In genomic region chr2:173276859-173277258, GRCm38 (mm10) we compare ENCODE assay signal across 9 mouse cellular contexts. TPM values are rescaled to one million over a fixed set of nuclear protein-coding genes. Genes with fewer than 3 reads are reported as not detected.
A peak's percentile ranks its signal among the peaks of the same experiment; 100 is the strongest.
DNase-seq lines count a peak whose midpoint lies in the region; ATAC-seq and TF ChIP-seq lines count a peak whose summit lies in the region.
"Had no signal": no experiment of that assay in that cellular context is flagged by ENCODE, and none has a peak within 500 bp of the region (broad histone marks: within the 10 kb centered on the region; RNA-seq: fewer than 3 reads in every experiment).

No protein-coding gene starts in this region.

- H3K4me3 ChIP-seq in gastrocnemius, adult 2 months = peak overlapping the region; percentile 93
- H3K4me3 ChIP-seq in ES-E14 (ENCODE audit: insufficient read depth in 1 of 2, low read depth in 1 of 2, low read length in 2 of 2, poor library complexity in 1 of 2, severe bottlenecking in 1 of 2) = peak overlapping the region; percentile 80 to 98
- H3K4me3 ChIP-seq in midbrain, embryonic 15.5 days = peak overlapping the region; percentile 91

- no peaks in the 10 kb centered on the region for H3K36me3 ChIP-seq in ES-E14 (ENCODE audit: control insufficient read depth, insufficient read depth, low read length, poor library complexity, severe bottlenecking)
- no peaks in the 10 kb centered on the region for H3K36me3 ChIP-seq in midbrain, embryonic 15.5 days (replicated peaks)

- DNase-seq in gastrocnemius, adult 2 months = no peak
- no peak for DNase-seq in gastrocnemius, postnatal 36 days
- no peak for DNase-seq in ES-E14 (ENCODE audit: low read depth, low spot score)
- DNase-seq in forelimb bud, embryonic 11.5 days (ENCODE audit: low read depth, low spot score) = peak; percentile 43
- peak; percentile 49 to 69 for DNase-seq in kidney, postnatal 36 days
- DNase-seq in frontal cortex, adult 2 months (ENCODE audit: extremely low spot score in 1 of 2, low spot score in 1 of 2) = no peak
- DNase-seq in ovary, postnatal 14 days (ENCODE audit: low spot score) = no peak

- WGBS in midbrain, embryonic 15.5 days = 6% methylated on average over 12 of the region's 12 CpGs

- H3K27ac ChIP-seq in gastrocnemius, adult 2 months = peak overlapping the region; percentile 88
- H3K27ac ChIP-seq in ES-E14 (ENCODE audit: insufficient read depth, low read depth, low read length, poor library complexity, severe bottlenecking) = peak overlapping the region; percentile 59; the same call in 1 of the 2 replicates
- H3K27ac ChIP-seq in midbrain, embryonic 15.5 days = peak overlapping the region; percentile 79

- no peaks in the 10 kb centered on the region for H3K27me3 ChIP-seq in midbrain, embryonic 15.5 days (replicated peaks)

- H3K9ac ChIP-seq in ES-E14 (ENCODE audit: insufficient read depth, low read depth, low read length, poor library complexity, severe bottlenecking) = peak overlapping the region; percentile 96
- peak overlapping the region; percentile 94 for H3K9ac ChIP-seq in midbrain, embryonic 15.5 days

- ATAC-seq in midbrain, embryonic 15.5 days (replicated peaks) = peak; percentile 41

- H3K9me3 ChIP-seq in ES-E14 (ENCODE audit: control insufficient read depth, insufficient read depth, low read depth, low read length) = no peaks in the 10 kb centered on the region
- no peaks in the 10 kb centered on the region for H3K9me3 ChIP-seq in midbrain, embryonic 15.5 days

- H3K4me1 ChIP-seq in ES-E14 (ENCODE audit: control insufficient read depth in 2 of 2, insufficient read depth in 2 of 2, low read length in 2 of 2, poor library complexity in 1 of 2) = peaks cover 12 to 39% of the 10 kb centered on the region in 2 experiments
- H3K4me1 ChIP-seq in midbrain, embryonic 15.5 days = peaks cover 38% of the 10 kb centered on the region

- in situ Hi-C loops in ES-E14 (cut with MboI; ENCODE audit: low sequenced_read_pairs in 2 of 2, unreplicated experiment in 2 of 2) = no loop called here

- intact Hi-C loops in gastrocnemius, adult 2 months (cut with DNase I) = loop anchor here (5.0 kb wide), 2 partner anchors 35 to 65 kb away; no protein-coding TSS in a partner anchor
- intact Hi-C loops in gastrocnemius, postnatal 36 days (cut with DNase I) = no loop called here

- peak overlapping the region; percentile 64 for H3K4me2 ChIP-seq in midbrain, embryonic 15.5 days

- TF ChIP-seq CTCF in gastrocnemius, adult 2 months (IDR thresholded peaks at IDR 0.05) = no peak

TF ChIP-seq in ES-E14, 5 proteins besides CTCF, POLR2A, EP300 and RAD21:
- TF ChIP-seq ZC3H11A (IDR thresholded peaks at IDR 0.05; ENCODE audit: borderline replicate concordance, low read depth, low read length) = no peak
- no peak for TF ChIP-seq HCFC1 (IDR thresholded peaks at IDR 0.05; ENCODE audit: borderline replicate concordance, insufficient read depth, low read length)
- TF ChIP-seq CHD2 (IDR thresholded peaks at IDR 0.05; ENCODE audit: low read depth, low read length) = no peak
- TF ChIP-seq ZNF384 (IDR thresholded peaks at IDR 0.05; ENCODE audit: low read depth, low read length) = no peak
- TF ChIP-seq MAFK (IDR thresholded peaks at IDR 0.05; ENCODE audit: insufficient read depth, low read depth, low read length) = no peak

RNA-seq across cellular contexts. Expression of gene Pmepa1, which starts 0.5 kb away (rescaled TPM):
- 10 to 100 TPM; 20.0 to 24.4 TPM for total RNA-seq in gastrocnemius, adult 2 months (2021)
- total RNA-seq in gastrocnemius, postnatal 36 days (2021) = 10 to 100 TPM; 14.7 to 21.8 TPM
- total RNA-seq in ES-E14 (2012; rRNA removed) = 20.3 and 21.6 TPM in 2 replicates
- polyA plus RNA-seq in midbrain, embryonic 15.5 days (2015; fragmentation: Nextera tagmentation; extraction: Ambion mirVana) = 4.1 and 4.6 TPM in 2 replicates
- polyA plus RNA-seq in frontal cortex, adult 2 months (2012; rRNA removed) = 40.4 and 57.2 TPM in 2 replicates
- total RNA-seq: MEL had no signal

RNA-seq across cellular contexts. Expression of gene Zbp1, which starts 58.1 kb away (rescaled TPM):
- not detected for total RNA-seq in gastrocnemius, adult 2 months (2021)
- total RNA-seq in gastrocnemius, postnatal 36 days (2021) = under 1 TPM in 1 of 2 experiments, not detected in 1; 0.30 TPM
- total RNA-seq in ES-E14 (2012; rRNA removed) = 0.67 and 1.7 TPM in 2 replicates
- polyA plus RNA-seq in midbrain, embryonic 15.5 days (2015; fragmentation: Nextera tagmentation; extraction: Ambion mirVana) = 0.22 and 1.1 TPM in 2 replicates
- polyA plus RNA-seq in frontal cortex, adult 2 months (2012; rRNA removed) = 0.40 and 1.1 TPM in 2 replicates
- total RNA-seq: MEL had no signal

Comparison
In these comparisons a context has a peak if more than half of its experiments do, and no peak if none do; other contexts are left out.
1. DNase-seq: peak in forelimb bud, embryonic 11.5 days (single experiment) and kidney, postnatal 36 days (2 of 2); none in gastrocnemius, adult 2 months (single experiment), gastrocnemius, postnatal 36 days (0 of 2), ES-E14 (single experiment), frontal cortex, adult 2 months (0 of 2) and ovary, postnatal 14 days (single experiment).
2. Peak in every context shown above with its lines, with median percentiles within 50 percentile points of each other: H3K27ac ChIP-seq and H3K4me3 ChIP-seq.